Mouse (Mus musculus) hindbrain, embryonic 11.5 days (tissue): ENCODE measurements around the gene Sox6. TPM values are rescaled to one million over a fixed set of nuclear protein-coding genes. Genes with fewer than 3 reads are reported as not detected.

Experiments used
- ATAC-seq: fragments of 200-750 bp; cut with Nextera tagmentation; 2 replicates; pipeline ENCODE4 v1.8.0; 2017; ENCODE audit warnings: mild to moderate bottlenecking, moderate TSS enrichment, moderate library complexity; ENCODE audit not compliant: low FRiP score
- DNase-seq: peaks from one replicate; pipeline ENCODE4 v3.0.0-alpha.2; 2015; ENCODE audit warnings: low spot score
- H3K27ac ChIP-seq: fragments of 300-500 bp; sonication (generic); 2 replicates; pipeline ENCODE4 v1.5.1; 2014; ENCODE audit warnings: mild to moderate bottlenecking, low read depth, low read length
- H3K27me3 ChIP-seq: fragments of 300-500 bp; sonication (generic); 2 replicates; pipeline ENCODE4 v1.6.1; 2014; ENCODE audit warnings: mild to moderate bottlenecking, low read length, moderate library complexity, mixed read lengths; ENCODE audit not compliant: control insufficient read depth, insufficient read depth
- H3K36me3 ChIP-seq: fragments of 300-500 bp; sonication (generic); 2 replicates; pipeline ENCODE4 v1.6.1; 2014; ENCODE audit warnings: mild to moderate bottlenecking, low read length, moderate library complexity, mixed read lengths; ENCODE audit not compliant: control insufficient read depth, insufficient read depth
- H3K4me1 ChIP-seq: fragments of 300-500 bp; sonication (generic); replicated peaks from 2 replicates; pipeline ENCODE4 v1.6.1; 2014; ENCODE audit warnings: low read length, mixed read lengths; ENCODE audit not compliant: control insufficient read depth, insufficient read depth
- H3K4me2 ChIP-seq: fragments of 300-500 bp; sonication (generic); replicated peaks from 2 replicates; pipeline ENCODE4 v1.6.1; 2014; ENCODE audit warnings: mild to moderate bottlenecking, low read depth, low read length
- H3K4me3 ChIP-seq: fragments of 300-500 bp; sonication (generic); 2 replicates; pipeline ENCODE4 v1.5.1; 2014; ENCODE audit warnings: low read depth, low read length
- H3K9ac ChIP-seq: fragments of 300-500 bp; sonication (generic); 2 replicates; pipeline ENCODE4 v1.6.1; 2014; ENCODE audit warnings: low read depth, low read length
- H3K9me3 ChIP-seq: fragments of 300-500 bp; sonication (generic); 2 replicates; pipeline ENCODE4 v1.6.1; 2016; ENCODE audit warnings: low read length; ENCODE audit not compliant: control insufficient read depth
- WGBS: fragments of 180-500 bp; shearing (Covaris S2); extraction: QIAGEN DNeasy Blood & Tissue Kit; methylation state at CpG from one replicate; pipeline ENCODE4 v1.1.7; 2014; 5-methylcytosine and 5-hydroxymethylcytosine counted together
- polyA plus RNA-seq: library from polyadenylated mRNA; unstranded; fragments of >200 nt; fragmentation: Nextera tagmentation; extraction: Ambion mirVana; gene quantifications from 2 replicates; pipeline ENCODE4 v1.2.1, GENCODE M21; 2014

Gene Sox6
- polyA plus RNA-seq, 1 experiment from 2014 or later = 49.4 TPM

- Histone ChIP-seq H3K27ac (no peak overlapping the region), H3K4me2 (no peak overlapping the region), H3K4me1 (no peaks in the 10 kb centered on the region; the same call in 1 of the 2 replicates), H3K36me3 (no peaks in the 10 kb centered on the region), H3K27me3 (no peaks in the 10 kb centered on the region), H3K4me3 (no peak overlapping the region), H3K9me3 (no peaks in the 10 kb centered on the region), H3K9ac (no peak overlapping the region)
- WGBS = 53% methylated on average over 6 of the region's 6 CpGs
- ATAC-seq = 0 out of 2 replicates have a peak, but pooled peaks have one; percentile 33
- DNase-seq = peak; percentile 32
These were observed 369.2 kb downstream of the Sox6 start for GRCm38 (mm10) chr7:115669207-115670004.

- Histone ChIP-seq H3K36me3 (no peaks in the 10 kb centered on the region), H3K4me1 (no peaks in the 10 kb centered on the region; the same call in 1 of the 2 replicates), H3K27me3 (no peaks in the 10 kb centered on the region), H3K4me3 (no peak overlapping the region), H3K27ac (no peak overlapping the region), H3K9me3 (no peaks in the 10 kb centered on the region), H3K9ac (no peak overlapping the region), H3K4me2 (peak overlapping the region; percentile 6; the same call in 1 of the 2 replicates)
- 42% methylated on average over 18 of the region's 18 CpGs for WGBS
- DNase-seq (peak; percentile 38), ATAC-seq (no peak)
These were observed 371.8 kb downstream of the Sox6 start for GRCm38 (mm10) chr7:115666686-115667382.

- DNase-seq = no peak
- H3K4me1 ChIP-seq = no peaks in the 10 kb centered on the region; the same call in 1 of the 2 replicates
- H3K4me2 ChIP-seq = no peak overlapping the region
- 71% methylated on average over 6 of the region's 6 CpGs for WGBS
- no peak overlapping the region for H3K27ac ChIP-seq
- no peak for ATAC-seq
- no peak overlapping the region for H3K4me3 ChIP-seq
- no peaks in the 10 kb centered on the region for H3K36me3 ChIP-seq
- no peaks in the 10 kb centered on the region for H3K27me3 ChIP-seq
- H3K9me3 ChIP-seq = no peaks in the 10 kb centered on the region
- H3K9ac ChIP-seq = no peak overlapping the region
These were observed 375.2 kb downstream of the Sox6 start for GRCm38 (mm10) chr7:115663399-115663798.

- Histone ChIP-seq H3K27me3 (no peaks in the 10 kb centered on the region), H3K4me2 (no peak overlapping the region), H3K4me3 (no peak overlapping the region), H3K4me1 (no peaks in the 10 kb centered on the region), H3K27ac (no peak overlapping the region), H3K36me3 (no peaks in the 10 kb centered on the region), H3K9me3 (no peaks in the 10 kb centered on the region), H3K9ac (no peak overlapping the region)
- WGBS = 85% methylated on average over 9 of the region's 9 CpGs
- DNase-seq (no peak), ATAC-seq (no peak)
These were observed 376.5 kb downstream of the Sox6 start for GRCm38 (mm10) chr7:115662121-115662520.

- Histone ChIP-seq H3K27me3 (no peaks in the 10 kb centered on the region), H3K4me1 (peaks cover 5% of the 10 kb centered on the region; the same call in 1 of the 2 replicates), H3K36me3 (no peaks in the 10 kb centered on the region), H3K27ac (0 out of 2 replicates have a peak overlapping the region, but pooled peaks have one; percentile 24), H3K4me3 (no peak overlapping the region), H3K9ac (no peak overlapping the region), H3K9me3 (no peaks in the 10 kb centered on the region), H3K4me2 (no peak overlapping the region)
- DNase-seq = no peak
- ATAC-seq = no peak
These were observed 391.9 kb downstream of the Sox6 start for GRCm38 (mm10) chr7:115646696-115647095.

GRCm38 (mm10) chr7:115645971-115646447 lies 392.6 kb downstream of the Sox6 start:
- Histone ChIP-seq H3K9ac (no peak overlapping the region), H3K4me1 (peaks cover 5% of the 10 kb centered on the region; the same call in 1 of the 2 replicates), H3K4me3 (no peak overlapping the region), H3K4me2 (no peak overlapping the region), H3K27me3 (no peaks in the 10 kb centered on the region), H3K9me3 (no peaks in the 10 kb centered on the region), H3K36me3 (no peaks in the 10 kb centered on the region), H3K27ac (0 out of 2 replicates have a peak overlapping the region, but pooled peaks have one; percentile 39)
- ATAC-seq (no peak), DNase-seq (no peak)
- 8% methylated on average over 5 of the region's 5 CpGs for WGBS

GRCm38 (mm10) chr7:115645272-115645970 lies 393.2 kb downstream of the Sox6 start:
- no peak overlapping the region for H3K4me2 ChIP-seq
- H3K36me3 ChIP-seq = no peaks in the 10 kb centered on the region
- H3K27me3 ChIP-seq = no peaks in the 10 kb centered on the region
- H3K4me3 ChIP-seq = no peak overlapping the region
- no peak overlapping the region for H3K9ac ChIP-seq
- no peaks in the 10 kb centered on the region for H3K9me3 ChIP-seq
- peak; percentile 84 for ATAC-seq
- DNase-seq = peak; percentile 69
- H3K4me1 ChIP-seq = peaks cover 5% of the 10 kb centered on the region; the same call in 1 of the 2 replicates
- 7% methylated on average over 1 of the region's 1 CpGs for WGBS
- 0 out of 2 replicates have a peak overlapping the region, but pooled peaks have one; percentile 1 for H3K27ac ChIP-seq

- DNase-seq = no peak
- no peaks in the 10 kb centered on the region for H3K4me1 ChIP-seq
- H3K27me3 ChIP-seq = no peaks in the 10 kb centered on the region
- no peak overlapping the region for H3K4me2 ChIP-seq
- WGBS = 92% methylated on average over 3 of the region's 3 CpGs
- H3K4me3 ChIP-seq = no peak overlapping the region
- no peaks in the 10 kb centered on the region for H3K36me3 ChIP-seq
- no peak overlapping the region for H3K9ac ChIP-seq
- H3K27ac ChIP-seq = no peak overlapping the region
- no peaks in the 10 kb centered on the region for H3K9me3 ChIP-seq
- no peak for ATAC-seq
These were observed 407.9 kb downstream of the Sox6 start for GRCm38 (mm10) chr7:115630691-115631090.
